Mouse (Mus musculus): ENCODE results near the gene Atrnl1.

DNA sequence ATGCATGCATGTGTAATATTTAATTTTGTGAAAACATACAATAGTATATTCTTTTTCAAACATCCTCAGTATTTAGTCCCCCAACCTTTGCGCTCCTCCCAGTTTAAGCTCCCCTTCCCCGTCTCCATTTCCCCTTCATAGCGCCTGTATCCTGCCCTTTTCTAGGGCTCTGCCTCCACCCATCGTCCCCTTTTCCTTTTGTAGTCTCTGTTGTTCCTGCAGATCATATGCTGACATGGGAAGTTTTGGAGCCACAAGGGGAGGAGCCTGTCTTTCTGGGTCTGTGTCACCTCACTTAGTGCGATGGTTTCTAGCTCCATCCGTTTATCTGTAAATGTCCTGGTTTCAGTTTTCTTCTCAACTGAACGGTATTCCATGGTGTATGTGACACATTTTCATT lies 435.8 kb downstream of the Atrnl1 start:
- no peak for TF ChIP-seq CTCF (IDR thresholded peaks at IDR 0.05; ENCODE audit: insufficient read depth, low read length)
- no peak for TF ChIP-seq POLR2A (IDR thresholded peaks at IDR 0.05; ENCODE audit: borderline replicate concordance, extremely low read depth, low read depth, low read length)
